Mouse (Mus musculus): ENCODE results near the gene Gns. TPM values are rescaled to one million over a fixed set of nuclear protein-coding genes. Genes with fewer than 3 reads are reported as not detected.

Gns gene
- polyA plus RNA-seq, 1 experiment from 2014 or later, result 41.4 TPM

GRCm38 (mm10) chr10:121423541-121424349 is 58.9 kb downstream of the Gns start:
- 62% methylated on average over 16 of the region's 16 CpGs for WGBS
- ATAC-seq (no peak), DNase-seq (ENCODE audit: low spot score) (no peak)
- H3K9ac ChIP-seq (replicated peaks; ENCODE audit: low read depth), result no peak overlapping the region
- H3K36me3 ChIP-seq (ENCODE audit: insufficient read depth, low read length), result no peaks in the 10 kb centered on the region
- H3K9me3 ChIP-seq (ENCODE audit: low read length), result no peaks in the 10 kb centered on the region
- TF ChIP-seq CTCF (IDR thresholded peaks at IDR 0.05) (no peak), EP300 (IDR thresholded peaks at IDR 0.05) (no peak)
- no peak overlapping the region for H3K4me3 ChIP-seq (ENCODE audit: low read depth, low read length)
- H3K27me3 ChIP-seq (replicated peaks; ENCODE audit: insufficient read depth, low read length), result no peaks in the 10 kb centered on the region
- peaks cover 32% of the 10 kb centered on the region for H3K4me1 ChIP-seq (ENCODE audit: insufficient read depth, low read depth, low read length)
- H3K27ac ChIP-seq (ENCODE audit: low read length), result no peak overlapping the region
- H3K4me2 ChIP-seq (replicated peaks; ENCODE audit: low read depth, low read length), result no peak overlapping the region

DNA sequence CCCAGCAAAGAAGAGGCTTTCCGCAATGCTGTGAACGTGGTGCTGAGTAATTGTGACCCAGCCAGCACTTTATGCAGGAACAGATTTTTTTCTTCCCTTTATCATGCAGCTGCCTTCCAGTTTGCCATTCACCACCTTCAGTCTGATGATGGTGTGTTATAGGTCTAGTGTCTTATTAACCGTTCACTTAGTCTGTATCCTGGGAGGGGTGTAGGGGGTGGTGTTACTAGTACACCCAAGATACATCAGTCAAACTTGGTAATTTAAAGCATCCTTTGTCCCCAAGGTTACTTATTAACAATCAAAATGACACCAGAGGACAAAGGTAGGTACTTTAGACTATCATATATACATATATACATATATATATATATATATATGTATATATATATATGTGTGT is 59.6 kb downstream of the Gns start:
- TF ChIP-seq CTCF (IDR thresholded peaks at IDR 0.05) (no peak), EP300 (IDR thresholded peaks at IDR 0.05) (no peak)
- H3K4me1 ChIP-seq (ENCODE audit: insufficient read depth, low read depth, low read length), result peaks cover 32% of the 10 kb centered on the region
- whole genome bisulfite sequencing, result 80% methylated on average over 3 of the region's 3 CpGs

GRCm38 (mm10) chr10:121425079-121425478 is 60.2 kb downstream of the Gns start:
- H3K4me1 ChIP-seq (ENCODE audit: insufficient read depth, low read depth, low read length), result peaks cover 38% of the 10 kb centered on the region
- ATAC-seq (no peak), DNase-seq (ENCODE audit: low spot score) (no peak)
- no peaks in the 10 kb centered on the region for H3K36me3 ChIP-seq (ENCODE audit: insufficient read depth, low read length)
- no peak overlapping the region for H3K9ac ChIP-seq (replicated peaks; ENCODE audit: low read depth)
- H3K27me3 ChIP-seq (replicated peaks; ENCODE audit: insufficient read depth, low read length), result no peaks in the 10 kb centered on the region
- no peak overlapping the region for H3K27ac ChIP-seq (ENCODE audit: low read length)
- H3K4me3 ChIP-seq (ENCODE audit: low read depth, low read length), result no peak overlapping the region
- 87% methylated on average over 5 of the region's 5 CpGs for WGBS
- H3K9me3 ChIP-seq (ENCODE audit: low read length), result no peaks in the 10 kb centered on the region
- no peak overlapping the region for H3K4me2 ChIP-seq (replicated peaks; ENCODE audit: low read depth, low read length)
- no peak for TF ChIP-seq EP300 (IDR thresholded peaks at IDR 0.05)
- no peak for TF ChIP-seq CTCF (IDR thresholded peaks at IDR 0.05)

More for the DNA sequence above, 59.6 kb downstream of the Gns start:
- Histone ChIP-seq H3K4me2 (replicated peaks; ENCODE audit: low read depth, low read length) (no peak overlapping the region), H3K9me3 (ENCODE audit: low read length) (no peaks in the 10 kb centered on the region), H3K27ac (ENCODE audit: low read length) (no peak overlapping the region), H3K27me3 (replicated peaks; ENCODE audit: insufficient read depth, low read length) (no peaks in the 10 kb centered on the region), H3K9ac (replicated peaks; ENCODE audit: low read depth) (no peak overlapping the region), H3K4me3 (ENCODE audit: low read depth, low read length) (no peak overlapping the region), H3K36me3 (ENCODE audit: insufficient read depth, low read length) (no peaks in the 10 kb centered on the region)
- ATAC-seq (no peak), DNase-seq (ENCODE audit: low spot score) (no peak)

- H3K4me1 ChIP-seq (ENCODE audit: insufficient read depth, low read depth, low read length), result peaks cover 42% of the 10 kb centered on the region
- DNase-seq (ENCODE audit: low spot score), result no peak
Measured at GRCm38 (mm10) chr10:121425506-121426025, 60.7 kb downstream of the Gns start.

GRCm38 (mm10) chr10:121426458-121427070 is 61.7 kb downstream of the Gns start:
- H3K9me3 ChIP-seq (ENCODE audit: low read length), result no peaks in the 10 kb centered on the region
- DNase-seq (ENCODE audit: low spot score) (peak; percentile 48), ATAC-seq (no peak)
- 19% methylated on average over 5 of the region's 5 CpGs for whole genome bisulfite sequencing
- H3K4me1 ChIP-seq (ENCODE audit: insufficient read depth, low read depth, low read length), result peaks cover 46% of the 10 kb centered on the region
- H3K27me3 ChIP-seq (replicated peaks; ENCODE audit: insufficient read depth, low read length), result no peaks in the 10 kb centered on the region
- no peak overlapping the region for H3K4me2 ChIP-seq (replicated peaks; ENCODE audit: low read depth, low read length)
- no peaks in the 10 kb centered on the region for H3K36me3 ChIP-seq (ENCODE audit: insufficient read depth, low read length)
- TF ChIP-seq EP300 (IDR thresholded peaks at IDR 0.05), result no peak
- TF ChIP-seq CTCF (IDR thresholded peaks at IDR 0.05), result no peak
- peak overlapping the region; percentile 43 for H3K27ac ChIP-seq (ENCODE audit: low read length)
- H3K9ac ChIP-seq (replicated peaks; ENCODE audit: low read depth), result no peak overlapping the region
- H3K4me3 ChIP-seq (ENCODE audit: low read depth, low read length), result no peak overlapping the region

More at GRCm38 (mm10) chr10:121425506-121426025, 60.7 kb downstream of the Gns start:
- no peaks in the 10 kb centered on the region for H3K9me3 ChIP-seq (ENCODE audit: low read length)
- no peak overlapping the region for H3K4me3 ChIP-seq (ENCODE audit: low read depth, low read length)
- H3K4me2 ChIP-seq (replicated peaks; ENCODE audit: low read depth, low read length), result no peak overlapping the region
- no peaks in the 10 kb centered on the region for H3K36me3 ChIP-seq (ENCODE audit: insufficient read depth, low read length)
- 66% methylated on average over 14 of the region's 14 CpGs for WGBS
- H3K27ac ChIP-seq (ENCODE audit: low read length), result peak overlapping the region; percentile 2; the same call in 1 of the 2 replicates
- no peak for ATAC-seq
- no peaks in the 10 kb centered on the region for H3K27me3 ChIP-seq (replicated peaks; ENCODE audit: insufficient read depth, low read length)
- no peak for TF ChIP-seq EP300 (IDR thresholded peaks at IDR 0.05)
- TF ChIP-seq CTCF (IDR thresholded peaks at IDR 0.05), result no peak
- H3K9ac ChIP-seq (replicated peaks; ENCODE audit: low read depth), result no peak overlapping the region

- WGBS, result 52% methylated on average over 5 of the region's 5 CpGs
- Histone ChIP-seq H3K36me3 (ENCODE audit: insufficient read depth, low read length) (no peaks in the 10 kb centered on the region), H3K4me2 (replicated peaks; ENCODE audit: low read depth, low read length) (no peak overlapping the region), H3K4me3 (ENCODE audit: low read depth, low read length) (no peak overlapping the region), H3K27ac (ENCODE audit: low read length) (peak overlapping the region; percentile 43; the same call in 1 of the 2 replicates), H3K4me1 (ENCODE audit: insufficient read depth, low read depth, low read length) (peaks cover 46% of the 10 kb centered on the region), H3K9ac (replicated peaks; ENCODE audit: low read depth) (no peak overlapping the region), H3K27me3 (replicated peaks; ENCODE audit: insufficient read depth, low read length) (no peaks in the 10 kb centered on the region), H3K9me3 (ENCODE audit: low read length) (no peaks in the 10 kb centered on the region)
- DNase-seq (ENCODE audit: low spot score), result peak; percentile 46
- TF ChIP-seq CTCF (IDR thresholded peaks at IDR 0.05), result peak; percentile 79
- no peak for TF ChIP-seq EP300 (IDR thresholded peaks at IDR 0.05)
- no peak for ATAC-seq
Measured at GRCm38 (mm10) chr10:121427136-121427535, 62.2 kb downstream of the Gns start.

All from lung, postnatal 0 days (tissue).